28 mouse cellular contexts compared by ENCODE assay signal in the genomic region with DNA sequence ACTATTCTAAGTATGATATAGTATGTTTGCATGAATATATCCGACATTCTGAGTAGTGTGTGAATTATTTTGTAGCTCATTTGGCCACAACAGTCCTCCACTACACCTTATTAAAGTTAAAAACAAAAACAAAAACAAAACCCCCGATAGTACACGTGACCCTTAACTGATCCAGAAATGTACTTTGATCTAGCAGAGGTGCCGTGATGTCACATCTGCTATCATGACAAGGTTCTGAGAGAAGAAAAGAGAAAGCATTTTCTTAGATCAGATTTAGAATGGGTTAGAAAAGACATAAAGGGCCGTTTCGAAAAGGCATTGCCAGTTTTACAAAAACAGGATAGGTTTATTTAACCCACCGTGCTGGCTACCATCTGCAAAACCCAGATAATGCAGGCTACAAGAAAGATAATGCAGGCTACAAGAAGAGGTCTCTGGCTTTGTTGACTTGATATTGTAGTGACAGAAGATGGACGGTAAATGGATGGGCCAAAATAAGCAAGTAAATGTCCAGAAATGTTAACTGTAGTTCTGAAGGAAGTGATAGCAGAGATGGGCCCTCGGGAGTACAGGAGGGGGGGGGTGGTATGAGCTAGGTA.
DNase-seq lines count a peak whose midpoint lies in the region; ATAC-seq and TF ChIP-seq lines count a peak whose summit lies in the region.
"Had no signal": no experiment of that assay in that cellular context is flagged by ENCODE, and none has a peak within 500 bp of the region (broad histone marks: within the 10 kb centered on the region; RNA-seq: fewer than 3 reads in every experiment).

No protein-coding gene starts in this region.

- peak overlapping the region; percentile 18; the same call in 1 of the 2 replicates for H3K27ac ChIP-seq in lung, embryonic 14.5 days (ENCODE audit: low read depth)
- H3K27ac ChIP-seq in lung, postnatal 0 days (ENCODE audit: low read length) = no peak overlapping the region
- H3K27ac ChIP-seq in liver, embryonic 14.5 days = no peak overlapping the region
- no peak overlapping the region for H3K27ac ChIP-seq in thymus, adult 2 months (ENCODE audit: control insufficient read depth, insufficient read depth, low read length)
- H3K27ac ChIP-seq: embryonic facial prominence, embryonic 10.5 days; embryonic facial prominence, embryonic 15.5 days; forebrain, embryonic 12.5 days; hindbrain, embryonic 12.5 days; hindbrain, postnatal 0 days; lung, embryonic 15.5 days; midbrain, embryonic 15.5 days had no signal

- H3K4me1 ChIP-seq in lung, embryonic 14.5 days (ENCODE audit: insufficient read depth) = peaks cover 5% of the 10 kb centered on the region
- no peaks in the 10 kb centered on the region for H3K4me1 ChIP-seq in lung, postnatal 0 days (ENCODE audit: insufficient read depth, low read depth, low read length)
- H3K4me1 ChIP-seq in liver, embryonic 14.5 days (replicated peaks; ENCODE audit: control insufficient read depth in 2 of 2, insufficient read depth in 2 of 2, low read length in 1 of 2) = peaks cover 0 to 16% of the 10 kb centered on the region in 2 experiments; a peak in 2 of 4 replicates
- peaks cover 4% of the 10 kb centered on the region; the same call in 1 of the 2 replicates for H3K4me1 ChIP-seq in thymus, adult 2 months (replicated peaks; ENCODE audit: control insufficient read depth, insufficient read depth, low read length)
- H3K4me1 ChIP-seq: embryonic facial prominence, embryonic 15.5 days; forebrain, embryonic 12.5 days; hindbrain, embryonic 12.5 days; midbrain, embryonic 15.5 days had no signal

- no peak for TF ChIP-seq EP300 in lung, postnatal 0 days (IDR thresholded peaks at IDR 0.05)
- peak; percentile 42 for TF ChIP-seq EP300 in liver, embryonic 14.5 days (IDR thresholded peaks at IDR 0.05; ENCODE audit: low read depth)

- WGBS in lung, embryonic 14.5 days = 60% methylated on average over 9 of the region's 9 CpGs
- 66% methylated on average over 9 of the region's 9 CpGs for WGBS in lung, postnatal 0 days
- WGBS in liver, embryonic 14.5 days (ENCODE audit: insufficient replicate concordance) = 32% methylated on average over 9 of the region's 9 CpGs
- WGBS in thymus, adult 2 months = 90% methylated on average over 9 of the region's 9 CpGs

- no peak for TF ChIP-seq CTCF in lung, embryonic 14.5 days (IDR thresholded peaks at IDR 0.05; ENCODE audit: low read depth)
- no peak for TF ChIP-seq CTCF in lung, postnatal 0 days (IDR thresholded peaks at IDR 0.05)
- no peak for TF ChIP-seq CTCF in liver, embryonic 14.5 days (IDR thresholded peaks at IDR 0.05; ENCODE audit: low read depth)
- TF ChIP-seq CTCF in thymus, adult 2 months (IDR thresholded peaks at IDR 0.05; ENCODE audit: borderline replicate concordance, control insufficient read depth, extremely low read depth, insufficient read depth, low read length, poor library complexity) = no peak

- no peak for TF ChIP-seq POLR2A in thymus, adult 2 months (IDR thresholded peaks at IDR 0.05; ENCODE audit: control insufficient read depth, extremely low read depth, insufficient read depth, low read length, poor library complexity)

- no peak overlapping the region for H3K4me3 ChIP-seq in lung, embryonic 14.5 days (ENCODE audit: low read depth, low read length)
- no peak overlapping the region for H3K4me3 ChIP-seq in lung, postnatal 0 days (ENCODE audit: low read depth, low read length)
- H3K4me3 ChIP-seq in liver, embryonic 14.5 days (ENCODE audit: insufficient read depth in 1 of 2, low read depth in 2 of 2, low read length in 2 of 2) = no peak overlapping the region
- no peak overlapping the region for H3K4me3 ChIP-seq in thymus, adult 2 months (ENCODE audit: control insufficient read depth, insufficient read depth, low read length)
- H3K4me3 ChIP-seq: embryonic facial prominence, embryonic 10.5 days; embryonic facial prominence, embryonic 15.5 days; forebrain, embryonic 12.5 days; heart, embryonic 10.5 days; hindbrain, embryonic 12.5 days; lung, embryonic 15.5 days; megakaryocyte, embryonic 14.5 days; midbrain, embryonic 15.5 days had no signal

- H3K9ac ChIP-seq in lung, embryonic 14.5 days = no peak overlapping the region
- H3K9ac ChIP-seq in lung, postnatal 0 days (replicated peaks; ENCODE audit: low read depth) = no peak overlapping the region
- H3K9ac ChIP-seq in liver, embryonic 14.5 days (replicated peaks) = no peak overlapping the region
- H3K9ac ChIP-seq: embryonic facial prominence, embryonic 15.5 days; forebrain, embryonic 12.5 days; forebrain, postnatal 0 days; hindbrain, embryonic 12.5 days; lung, embryonic 15.5 days; midbrain, embryonic 15.5 days had no signal

- ATAC-seq in lung, embryonic 14.5 days (ENCODE audit: insufficient read depth) = no peak
- no peak for ATAC-seq in lung, postnatal 0 days
- peak; percentile 41 for ATAC-seq in activated CD4-positive, CD25-positive, alpha-beta regulatory T cell, adult 4 months
- ATAC-seq in liver, embryonic 14.5 days (ENCODE audit: insufficient read depth) = no peak
- ATAC-seq: forebrain, postnatal 0 days; hindbrain, postnatal 0 days; intestine, postnatal 0 days; midbrain, embryonic 15.5 days had no signal

- no peaks in the 10 kb centered on the region for H3K36me3 ChIP-seq in lung, embryonic 14.5 days (ENCODE audit: insufficient read depth)
- H3K36me3 ChIP-seq in lung, postnatal 0 days (ENCODE audit: insufficient read depth, low read length) = no peaks in the 10 kb centered on the region
- no peaks in the 10 kb centered on the region for H3K36me3 ChIP-seq in liver, embryonic 14.5 days (replicated peaks; ENCODE audit: control insufficient read depth, insufficient read depth, low read depth)
- H3K36me3 ChIP-seq in thymus, adult 2 months (ENCODE audit: control insufficient read depth, insufficient read depth, low read length) = no peaks in the 10 kb centered on the region
- H3K36me3 ChIP-seq: embryonic facial prominence, embryonic 10.5 days; embryonic facial prominence, embryonic 15.5 days; forebrain, embryonic 12.5 days; heart, embryonic 10.5 days; hindbrain, embryonic 12.5 days; lung, embryonic 15.5 days; midbrain, embryonic 15.5 days had no signal

- no peak for DNase-seq in lung, embryonic 14.5 days
- DNase-seq in lung, postnatal 0 days (ENCODE audit: low spot score) = no peak
- DNase-seq in liver, embryonic 14.5 days (ENCODE audit: low read depth in 3 of 3, low spot score in 3 of 3) = no peak
- no peak for DNase-seq in gastrocnemius, postnatal 10 days
- DNase-seq in thymus, adult 2 months = no peak
- no peak for DNase-seq in ovary, postnatal 14 days (ENCODE audit: low spot score)
- DNase-seq: adrenal gland, postnatal 14 days; forebrain, postnatal 0 days; gastrocnemius, postnatal 25 days; heart, postnatal 36 days; kidney, postnatal 14 days; layer of hippocampus, adult 9-11 months; lung, postnatal 36 days; right cerebral cortex, adult 18-20 months; spleen, adult 18-20 months; thymus, postnatal 36 days had no signal

- H3K9me3 ChIP-seq in lung, embryonic 14.5 days (ENCODE audit: low read depth, low read length) = no peaks in the 10 kb centered on the region
- no peaks in the 10 kb centered on the region for H3K9me3 ChIP-seq in lung, postnatal 0 days (ENCODE audit: low read length)
- no peaks in the 10 kb centered on the region for H3K9me3 ChIP-seq in liver, embryonic 14.5 days (ENCODE audit: control insufficient read depth, low read length)
- H3K9me3 ChIP-seq: embryonic facial prominence, embryonic 10.5 days; embryonic facial prominence, embryonic 15.5 days; forebrain, embryonic 12.5 days; heart, embryonic 10.5 days; hindbrain, embryonic 12.5 days; lung, embryonic 15.5 days; megakaryocyte, embryonic 14.5 days; midbrain, embryonic 15.5 days had no signal

- no peaks in the 10 kb centered on the region for H3K27me3 ChIP-seq in lung, embryonic 14.5 days (ENCODE audit: insufficient read depth, low read length)
- H3K27me3 ChIP-seq in lung, postnatal 0 days (replicated peaks; ENCODE audit: insufficient read depth, low read length) = no peaks in the 10 kb centered on the region
- no peaks in the 10 kb centered on the region for H3K27me3 ChIP-seq in liver, embryonic 14.5 days (ENCODE audit: control insufficient read depth, insufficient read depth, low read length)
- H3K27me3 ChIP-seq in thymus, adult 2 months (ENCODE audit: control insufficient read depth, insufficient read depth, low read length) = no peaks in the 10 kb centered on the region
- H3K27me3 ChIP-seq: CH12.LX; embryonic facial prominence, embryonic 15.5 days; forebrain, embryonic 12.5 days; hindbrain, embryonic 12.5 days; lung, embryonic 15.5 days; megakaryocyte, embryonic 14.5 days; midbrain, embryonic 15.5 days had no signal

- no peak overlapping the region for H3K4me2 ChIP-seq in lung, embryonic 14.5 days
- H3K4me2 ChIP-seq in lung, postnatal 0 days (replicated peaks; ENCODE audit: low read depth, low read length) = no peak overlapping the region
- no peak overlapping the region for H3K4me2 ChIP-seq in liver, embryonic 14.5 days (ENCODE audit: low read depth)
- H3K4me2 ChIP-seq: embryonic facial prominence, embryonic 15.5 days; forebrain, embryonic 12.5 days; hindbrain, embryonic 12.5 days; lung, embryonic 15.5 days; midbrain, embryonic 15.5 days had no signal
